Mouse (Mus musculus): ENCODE results near the gene Fkbp9.
"Not testable (repeated sequence)": the region's sequence is repeated elsewhere in the genome, so short reads cannot be mapped to it uniquely, and the experiment has no call there.

Fkbp9 gene

GRCm38 (mm10) chr6:56837621-56838020 lies 5.8 kb downstream of the Fkbp9 start:
- DNase-seq (ENCODE audit: low spot score), result no peak

GRCm38 (mm10) chr6:56843229-56843628 lies 11.4 kb downstream of the Fkbp9 start:
- DNase-seq (ENCODE audit: low spot score), result no peak

GRCm38 (mm10) chr6:56844365-56844764 lies 12.5 kb downstream of the Fkbp9 start:
- no peak for DNase-seq (ENCODE audit: low spot score)

- no peak for DNase-seq (ENCODE audit: low spot score)
These were observed 17.1 kb downstream of the Fkbp9 start for GRCm38 (mm10) chr6:56848974-56849373.

GRCm38 (mm10) chr6:56850315-56850714 lies 18.5 kb downstream of the Fkbp9 start:
- no peak for DNase-seq (ENCODE audit: low spot score)

GRCm38 (mm10) chr6:56854803-56855202 lies 22.9 kb downstream of the Fkbp9 start:
- DNase-seq (ENCODE audit: low spot score), result no peak

- DNase-seq (ENCODE audit: low spot score), result no peak
These were observed 24.9 kb downstream of the Fkbp9 start for GRCm38 (mm10) chr6:56856748-56857147.

- DNase-seq (ENCODE audit: low spot score), result no peak
These were observed 28.5 kb downstream of the Fkbp9 start for GRCm38 (mm10) chr6:56860205-56860848.

- not testable (repeated sequence) for DNase-seq (ENCODE audit: low spot score)
These were observed 35.0 kb downstream of the Fkbp9 start for GRCm38 (mm10) chr6:56866899-56867298.

- DNase-seq (ENCODE audit: low spot score), result no peak
These were observed 36.7 kb downstream of the Fkbp9 start for GRCm38 (mm10) chr6:56868565-56868964.

GRCm38 (mm10) chr6:56870027-56870426 lies 38.2 kb downstream of the Fkbp9 start:
- no peak for DNase-seq (ENCODE audit: low spot score)

- no peak for DNase-seq (ENCODE audit: low spot score)
These were observed 45.0 kb downstream of the Fkbp9 start for GRCm38 (mm10) chr6:56876870-56877269.

- no peak for DNase-seq (ENCODE audit: low spot score)
These were observed 46.1 kb downstream of the Fkbp9 start for GRCm38 (mm10) chr6:56877985-56878384.

- no peak for DNase-seq (ENCODE audit: low spot score)
These were observed 47.6 kb downstream of the Fkbp9 start for GRCm38 (mm10) chr6:56879352-56879955.

GRCm38 (mm10) chr6:56888561-56888960 lies 56.7 kb downstream of the Fkbp9 start:
- DNase-seq (ENCODE audit: low spot score), result no peak

- DNase-seq (ENCODE audit: low spot score), result no peak
These were observed 58.9 kb downstream of the Fkbp9 start for GRCm38 (mm10) chr6:56890762-56891161.

GRCm38 (mm10) chr6:56899601-56900000 lies 67.7 kb downstream of the Fkbp9 start:
- DNase-seq (ENCODE audit: low spot score), result no peak

GRCm38 (mm10) chr6:56901336-56901735 lies 69.5 kb downstream of the Fkbp9 start:
- DNase-seq (ENCODE audit: low spot score), result no peak

GRCm38 (mm10) chr6:56901824-56902386 lies 70.0 kb downstream of the Fkbp9 start:
- DNase-seq (ENCODE audit: low spot score), result peak; percentile 86

- no peak for DNase-seq (ENCODE audit: low spot score)
These were observed 71.0 kb downstream of the Fkbp9 start for GRCm38 (mm10) chr6:56902606-56903520.

GRCm38 (mm10) chr6:56903831-56904230 lies 72.0 kb downstream of the Fkbp9 start:
- no peak for DNase-seq (ENCODE audit: low spot score)

- no peak for DNase-seq (ENCODE audit: low spot score)
These were observed 72.5 kb downstream of the Fkbp9 start for GRCm38 (mm10) chr6:56904330-56904729.

- DNase-seq (ENCODE audit: low spot score), result no peak
These were observed 73.1 kb downstream of the Fkbp9 start for GRCm38 (mm10) chr6:56904982-56905381.
